Mouse (Mus musculus) neural tube, embryonic 13.5 days (tissue): ENCODE results near the gene Spata6. TPM values are rescaled to one million over a fixed set of nuclear protein-coding genes. Genes with fewer than 3 reads are reported as not detected.
A peak's percentile ranks its signal among the peaks of the same experiment; 100 is the strongest.

Source experiments
- ATAC-seq: fragments of 200-750 bp; cut with Nextera tagmentation; 2 replicates; pipeline ENCODE4 v1.8.0; 2017; ENCODE audit warnings: low read depth, mild to moderate bottlenecking, moderate TSS enrichment, moderate library complexity
- H3K27ac ChIP-seq: fragments of 300-500 bp; sonication (generic); replicated peaks from 2 replicates; pipeline ENCODE4 v1.5.1; 2015; ENCODE audit warnings: moderate library complexity, mild to moderate bottlenecking, inconsistent platforms
- H3K27me3 ChIP-seq: fragments of 300-500 bp; sonication (generic); 2 replicates; pipeline ENCODE4 v1.6.1; 2015; ENCODE audit warnings: mild to moderate bottlenecking, inconsistent platforms
- H3K36me3 ChIP-seq: fragments of 300-500 bp; sonication (generic); 2 replicates; pipeline ENCODE4 v1.6.1; 2015; ENCODE audit warnings: mild to moderate bottlenecking, inconsistent platforms
- H3K4me1 ChIP-seq: fragments of 300-500 bp; sonication (generic); replicated peaks from 2 replicates; pipeline ENCODE4 v1.6.1; 2015; ENCODE audit warnings: inconsistent platforms
- H3K4me2 ChIP-seq: fragments of 300-500 bp; sonication (generic); 2 replicates; pipeline ENCODE4 v1.6.1; 2015; ENCODE audit warnings: inconsistent platforms, mild to moderate bottlenecking, moderate library complexity
- H3K4me3 ChIP-seq: fragments of 300-500 bp; sonication (generic); 2 replicates; pipeline ENCODE4 v1.5.1; 2015; ENCODE audit warnings: mild to moderate bottlenecking, inconsistent platforms
- H3K9ac ChIP-seq: fragments of 300-500 bp; sonication (generic); 2 replicates; pipeline ENCODE4 v1.6.1; 2015; ENCODE audit warnings: moderate library complexity, mild to moderate bottlenecking, inconsistent platforms
- H3K9me3 ChIP-seq: fragments of 300-500 bp; sonication (generic); 2 replicates; pipeline ENCODE4 v1.6.1; 2016; ENCODE audit warnings: inconsistent platforms
- WGBS: fragments of 180-500 bp; shearing (Covaris S2); methylation state at CpG from one replicate; pipeline ENCODE4 v1.1.7; 2015; 5-methylcytosine and 5-hydroxymethylcytosine counted together
- polyA plus RNA-seq: library from polyadenylated mRNA; unstranded; fragments of >200 nt; fragmentation: Nextera tagmentation; extraction: Ambion mirVana; gene quantifications from 2 replicates; pipeline ENCODE4 v1.2.1, GENCODE M21; 2015

Spata6 gene
- polyA plus RNA-seq: 18.2 and 18.9 TPM in 2 replicates

DNA sequence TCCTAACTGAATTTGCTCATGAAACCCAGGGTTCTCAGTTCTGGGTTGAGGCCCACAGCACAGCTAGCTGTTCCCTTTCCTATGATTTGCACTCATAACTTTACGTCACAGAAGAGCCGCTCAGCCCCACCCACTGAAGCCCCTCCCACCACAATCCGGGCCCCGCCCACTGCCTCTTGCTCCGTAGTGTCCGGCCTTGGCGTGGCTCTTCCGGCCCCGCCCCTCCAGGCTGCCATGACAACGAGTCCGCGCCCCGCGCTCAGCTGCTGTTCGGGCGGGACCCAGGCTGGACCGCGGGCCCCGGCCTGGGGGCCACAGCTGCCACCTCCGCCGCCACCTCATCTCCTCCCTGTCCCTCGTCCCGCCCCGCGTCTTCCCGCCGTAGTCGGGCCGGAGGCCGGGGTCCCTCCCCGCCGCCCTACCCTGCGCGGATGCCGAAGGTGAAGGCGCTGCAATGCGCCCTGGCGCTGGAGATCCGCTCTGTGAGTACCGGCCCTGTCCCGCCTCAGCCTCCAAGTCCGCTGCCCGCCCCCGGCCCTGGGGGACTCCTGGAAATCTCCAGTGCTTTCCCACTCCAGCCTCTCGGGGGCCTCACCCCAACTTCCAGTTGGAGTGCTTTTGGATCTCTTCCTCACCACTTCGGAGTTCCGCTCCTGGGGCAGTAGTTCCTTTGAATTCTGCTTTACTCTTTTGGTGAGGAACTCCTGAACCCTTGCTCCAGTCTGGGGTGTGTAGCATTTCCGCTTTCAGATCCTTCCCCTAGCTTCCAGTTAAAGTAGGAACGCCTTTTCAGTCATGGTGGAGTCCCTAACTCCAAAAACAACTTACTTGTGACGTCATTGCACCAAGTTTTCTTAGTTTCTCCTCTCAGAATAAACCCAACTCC is at the start of gene Spata6:
Spata6 (plus strand) TSS at position 209 of the 886 bp plus-strand sequence.
- Histone ChIP-seq H3K9ac (peak within 1 kb of the TSS; percentile 78), H3K27ac (peak within 1 kb of the TSS; percentile 72), H3K36me3 (no peaks in the 10 kb centered on the region), H3K9me3 (no peaks in the 10 kb centered on the region), H3K27me3 (no peaks in the 10 kb centered on the region), H3K4me2 (peak within 1 kb of the TSS; percentile 78), H3K4me3 (peak within 1 kb of the TSS; percentile 69), H3K4me1 (peaks cover 12% of the 10 kb centered on the region)
- peak; percentile 95 for ATAC-seq
- WGBS: under 1% methylated on average over 50 of the region's 50 CpGs

DNA sequence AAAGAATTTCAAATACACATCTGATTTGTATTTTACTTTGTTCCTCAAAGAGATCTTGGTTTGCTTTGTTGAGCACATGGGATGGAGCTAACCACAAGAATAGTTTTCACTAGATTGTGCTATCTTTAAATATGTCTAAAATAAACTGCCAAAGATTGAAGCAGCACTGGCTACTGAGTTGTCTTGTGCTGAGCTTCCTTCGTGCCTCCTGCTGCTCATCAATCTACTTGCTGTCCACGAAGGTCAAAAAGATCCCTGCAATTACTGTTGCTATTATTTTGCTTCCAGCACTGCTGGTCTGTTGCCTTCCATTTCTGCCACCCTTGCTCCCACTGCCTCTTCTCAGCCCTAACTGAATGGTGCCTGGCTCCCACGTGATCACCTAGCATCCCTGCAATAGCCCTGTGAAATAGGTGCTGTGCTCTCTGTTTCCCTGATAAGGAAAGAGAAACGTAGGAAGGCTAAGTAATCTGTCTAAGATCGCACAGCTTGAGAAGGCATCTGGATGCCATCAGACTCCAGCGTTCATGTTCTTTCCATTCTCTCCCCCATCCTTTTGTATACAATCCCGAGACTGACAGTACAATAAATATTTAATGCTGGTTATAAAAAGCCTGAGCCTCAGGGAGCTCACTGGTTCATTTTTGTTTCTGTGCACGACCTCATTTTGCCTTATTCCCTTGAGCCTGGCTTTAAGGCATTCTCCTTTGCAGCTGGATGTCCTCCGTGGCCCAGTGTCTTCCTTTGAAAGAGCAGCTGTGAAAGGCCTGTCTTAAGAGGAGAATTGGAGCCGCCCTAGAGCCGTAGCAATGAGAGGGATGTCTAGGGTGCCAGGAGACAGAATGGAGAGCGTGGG is 49.0 kb upstream of the Spata6 start:
- peak; percentile 76 for ATAC-seq
- H3K36me3 ChIP-seq: no peaks in the 10 kb centered on the region
- peak overlapping the region; percentile 26 for H3K4me2 ChIP-seq
- H3K27ac ChIP-seq: peak overlapping the region; percentile 88
- WGBS: 13% methylated on average over 12 of the region's 12 CpGs
- H3K27me3 ChIP-seq: no peaks in the 10 kb centered on the region
- H3K9me3 ChIP-seq: no peaks in the 10 kb centered on the region
- H3K4me3 ChIP-seq: no peak overlapping the region
- H3K9ac ChIP-seq: 0 out of 2 replicates have a peak overlapping the region, but pooled peaks have one; percentile 23
- peaks cover 18% of the 10 kb centered on the region for H3K4me1 ChIP-seq

DNA sequence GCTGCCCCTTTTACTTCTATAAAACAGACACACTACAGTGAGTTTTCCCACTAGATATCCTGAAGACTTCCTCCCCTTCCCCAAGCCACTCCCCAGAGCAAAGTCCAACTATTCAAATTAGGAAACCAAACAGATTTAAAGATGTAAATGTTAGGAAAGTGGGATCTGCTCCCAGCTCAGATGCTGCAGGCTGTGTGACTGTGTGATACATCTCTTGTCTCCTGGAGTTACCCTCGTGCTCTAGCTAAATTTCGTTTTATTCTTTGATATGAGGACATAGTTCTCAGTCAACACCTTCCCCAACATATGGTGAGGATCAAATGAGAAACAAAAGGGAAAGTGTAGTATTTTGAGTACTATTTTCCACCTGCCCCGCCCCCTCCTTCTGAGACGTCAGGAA is 48.3 kb upstream of the Spata6 start:
- Histone ChIP-seq H3K27ac (peak overlapping the region; percentile 88), H3K27me3 (no peaks in the 10 kb centered on the region), H3K36me3 (no peaks in the 10 kb centered on the region), H3K4me2 (0 out of 2 replicates have a peak overlapping the region, but pooled peaks have one; percentile 26), H3K9ac (0 out of 2 replicates have a peak overlapping the region, but pooled peaks have one; percentile 23), H3K4me3 (no peak overlapping the region), H3K4me1 (peaks cover 18% of the 10 kb centered on the region), H3K9me3 (no peaks in the 10 kb centered on the region)
- 67% methylated on average over 4 of the region's 4 CpGs for WGBS
- ATAC-seq: no peak

DNA sequence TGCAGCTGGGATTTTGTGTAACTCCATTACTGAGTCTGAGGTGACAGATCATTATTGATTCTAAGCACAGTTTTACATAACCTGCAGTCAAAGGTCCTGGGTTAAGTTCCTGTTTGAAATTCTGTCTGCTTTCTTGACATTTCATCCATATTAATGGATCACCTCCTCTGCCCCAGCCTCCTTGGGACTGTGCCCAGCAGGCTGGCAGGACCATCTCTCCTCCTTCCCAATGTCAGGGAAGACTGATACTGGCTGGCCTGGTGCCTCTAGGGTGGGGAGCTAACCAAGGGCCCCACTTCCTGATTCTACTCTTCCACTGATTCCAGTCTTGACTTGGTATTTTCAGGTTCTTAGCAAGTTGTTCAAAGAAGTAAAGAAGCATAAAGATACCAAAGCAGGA is 45.9 kb upstream of the Spata6 start:
- Histone ChIP-seq H3K4me3 (no peak overlapping the region), H3K4me1 (peaks cover 18% of the 10 kb centered on the region), H3K4me2 (no peak overlapping the region), H3K27me3 (no peaks in the 10 kb centered on the region), H3K27ac (no peak overlapping the region), H3K36me3 (no peaks in the 10 kb centered on the region), H3K9me3 (no peaks in the 10 kb centered on the region), H3K9ac (no peak overlapping the region)
- ATAC-seq: no peak

DNA sequence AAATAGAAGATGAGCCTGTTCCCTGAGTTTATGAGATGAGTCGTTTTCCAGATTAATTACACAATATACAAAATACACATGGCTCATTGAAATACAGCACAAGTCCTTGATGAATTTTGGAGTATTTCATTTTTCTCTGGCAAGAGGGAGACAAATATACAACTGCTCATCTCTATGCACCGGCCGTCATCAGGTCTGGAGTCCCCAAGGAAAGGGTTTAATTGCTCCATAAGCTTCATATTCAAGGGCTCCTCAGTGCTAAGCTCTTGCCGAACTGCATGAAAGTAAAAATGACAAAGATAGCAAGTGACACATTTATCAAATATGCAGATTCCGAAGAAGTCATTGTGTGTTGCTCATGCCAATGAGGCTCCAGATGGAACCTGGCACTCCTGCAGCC is 37.9 kb upstream of the Spata6 start:
- Histone ChIP-seq H3K4me3 (no peak overlapping the region), H3K9me3 (no peaks in the 10 kb centered on the region), H3K4me1 (peaks cover 18% of the 10 kb centered on the region), H3K36me3 (no peaks in the 10 kb centered on the region), H3K4me2 (no peak overlapping the region), H3K27ac (no peak overlapping the region), H3K9ac (no peak overlapping the region), H3K27me3 (no peaks in the 10 kb centered on the region)
- WGBS: 46% methylated on average over 5 of the region's 5 CpGs
- no peak for ATAC-seq

DNA sequence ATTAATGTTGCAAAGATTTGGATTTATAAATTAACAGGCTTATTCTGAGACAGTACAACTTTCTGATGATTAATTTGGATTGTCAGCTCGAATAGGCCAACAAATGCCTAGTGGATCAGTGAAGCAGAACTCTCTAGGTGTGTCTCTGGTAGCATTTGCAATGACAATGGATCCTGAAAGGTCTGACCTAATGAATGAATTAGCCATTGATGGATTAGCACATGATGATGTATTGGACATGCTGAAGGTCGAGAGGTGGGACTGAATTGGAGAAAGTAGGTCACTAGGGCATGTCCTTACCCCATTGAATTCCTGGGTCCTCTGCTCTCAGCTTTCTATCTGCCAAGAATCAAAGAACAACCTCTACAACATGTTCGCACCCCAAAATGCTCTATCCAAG is 37.0 kb upstream of the Spata6 start:
- Histone ChIP-seq H3K27ac (no peak overlapping the region), H3K36me3 (no peaks in the 10 kb centered on the region), H3K27me3 (no peaks in the 10 kb centered on the region), H3K4me3 (no peak overlapping the region), H3K4me2 (no peak overlapping the region), H3K9ac (no peak overlapping the region), H3K9me3 (no peaks in the 10 kb centered on the region), H3K4me1 (peaks cover 23% of the 10 kb centered on the region)
- ATAC-seq: no peak
- 80% methylated on average over 3 of the region's 3 CpGs for WGBS

DNA sequence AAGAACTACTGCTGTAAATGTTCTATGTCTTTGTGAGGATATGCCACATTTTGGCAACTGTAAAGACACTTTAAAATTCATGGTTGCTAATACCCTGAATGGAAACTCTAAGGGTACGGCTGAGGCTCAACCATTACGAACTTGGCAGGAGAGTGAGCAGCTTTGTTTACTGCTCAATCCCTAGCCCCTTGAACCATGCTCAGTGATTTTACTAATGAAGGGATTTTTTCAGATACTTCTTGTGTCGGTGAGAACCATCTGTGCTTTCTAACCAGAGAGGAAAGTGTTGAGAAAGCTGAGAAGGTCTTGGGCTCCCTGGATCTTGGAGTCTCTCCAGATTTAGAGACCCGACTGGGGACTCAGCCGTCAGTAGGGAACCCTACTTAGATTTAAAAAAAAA is 35.9 kb upstream of the Spata6 start:
- H3K27me3 ChIP-seq: no peaks in the 10 kb centered on the region
- H3K9me3 ChIP-seq: no peaks in the 10 kb centered on the region
- no peak overlapping the region for H3K9ac ChIP-seq
- 66% methylated on average over 5 of the region's 5 CpGs for WGBS
- H3K36me3 ChIP-seq: no peaks in the 10 kb centered on the region
- no peak overlapping the region for H3K4me3 ChIP-seq
- no peak overlapping the region for H3K4me2 ChIP-seq
- no peak for ATAC-seq
- H3K4me1 ChIP-seq: peaks cover 23% of the 10 kb centered on the region
- H3K27ac ChIP-seq: no peak overlapping the region

DNA sequence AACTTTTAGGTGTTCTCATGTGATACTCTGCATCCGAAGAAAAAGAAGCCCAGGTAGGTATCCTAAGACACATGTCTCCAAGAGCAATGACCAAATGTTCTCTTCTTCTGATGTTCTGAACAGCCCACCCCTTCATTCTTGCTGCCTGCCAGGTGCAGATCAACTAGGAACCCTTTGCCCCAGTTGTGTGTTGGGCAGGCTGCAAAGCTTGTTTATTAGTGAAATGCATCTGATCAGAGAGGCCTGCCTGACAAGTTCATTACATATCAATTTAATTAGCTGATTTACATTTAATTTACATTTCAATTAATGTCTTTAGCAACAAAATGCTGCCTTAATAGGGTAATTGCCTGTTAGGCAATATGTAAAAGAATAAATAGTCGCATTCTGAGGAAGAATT is 33.8 kb upstream of the Spata6 start:
- Histone ChIP-seq H3K9me3 (no peaks in the 10 kb centered on the region), H3K27ac (no peak overlapping the region), H3K9ac (no peak overlapping the region), H3K4me1 (peaks cover 28% of the 10 kb centered on the region), H3K4me2 (no peak overlapping the region), H3K36me3 (no peaks in the 10 kb centered on the region), H3K4me3 (no peak overlapping the region), H3K27me3 (no peaks in the 10 kb centered on the region)
- no peak for ATAC-seq
- WGBS: 61% methylated on average over 2 of the region's 2 CpGs

DNA sequence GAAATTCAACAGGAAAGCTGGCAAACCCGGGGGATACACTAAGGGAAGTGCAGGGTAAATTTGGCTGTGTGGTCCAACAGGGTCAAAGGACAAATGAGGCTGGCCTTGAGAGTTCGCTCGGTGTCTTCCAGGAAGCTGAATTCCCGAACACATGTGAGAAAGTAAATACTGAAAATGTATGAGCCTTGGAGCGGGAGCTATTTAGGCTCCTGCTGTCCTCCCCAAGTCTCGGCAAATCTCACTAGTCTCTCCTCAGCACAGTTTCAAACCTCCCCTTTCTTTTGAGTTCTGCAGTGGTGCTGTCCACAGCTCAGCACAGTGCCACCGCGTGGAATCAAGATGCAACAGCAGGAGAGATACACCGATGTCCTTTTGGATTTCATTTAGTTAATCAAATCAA is 32.8 kb upstream of the Spata6 start:
- Histone ChIP-seq H3K36me3 (no peaks in the 10 kb centered on the region), H3K4me2 (peak overlapping the region; percentile 41), H3K4me1 (peaks cover 37% of the 10 kb centered on the region), H3K27ac (no peak overlapping the region), H3K27me3 (no peaks in the 10 kb centered on the region), H3K9ac (0 out of 2 replicates have a peak overlapping the region, but pooled peaks have one; percentile 8), H3K9me3 (no peaks in the 10 kb centered on the region), H3K4me3 (no peak overlapping the region)
- peak; percentile 78 for ATAC-seq
- WGBS: 7% methylated on average over 9 of the region's 9 CpGs

DNA sequence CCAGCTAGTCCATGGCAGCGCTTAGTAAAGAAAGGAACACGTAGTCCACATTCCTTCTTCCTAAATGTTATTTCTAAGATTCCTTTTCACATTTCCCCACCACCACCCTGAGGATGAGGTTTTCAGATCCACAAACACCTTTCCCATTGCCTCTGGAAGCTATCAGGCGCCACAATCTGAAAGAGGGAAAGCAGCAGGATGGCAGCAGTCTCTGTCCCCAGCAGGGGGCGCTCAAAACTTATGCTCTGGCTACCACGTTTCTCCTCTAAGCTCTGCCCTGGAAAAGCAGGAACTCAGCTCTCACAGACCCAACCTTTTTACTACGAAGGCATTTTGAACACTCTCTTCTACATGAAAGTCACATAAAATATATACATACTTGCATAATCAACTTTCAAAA is 32.2 kb upstream of the Spata6 start:
- H3K27ac ChIP-seq: no peak overlapping the region
- WGBS: 15% methylated on average over 6 of the region's 6 CpGs
- H3K4me2 ChIP-seq: peak overlapping the region; percentile 41
- H3K36me3 ChIP-seq: no peaks in the 10 kb centered on the region
- H3K4me1 ChIP-seq: peaks cover 37% of the 10 kb centered on the region
- no peaks in the 10 kb centered on the region for H3K9me3 ChIP-seq
- no peak overlapping the region for H3K4me3 ChIP-seq
- no peak for ATAC-seq
- H3K9ac ChIP-seq: no peak overlapping the region
- no peaks in the 10 kb centered on the region for H3K27me3 ChIP-seq

DNA sequence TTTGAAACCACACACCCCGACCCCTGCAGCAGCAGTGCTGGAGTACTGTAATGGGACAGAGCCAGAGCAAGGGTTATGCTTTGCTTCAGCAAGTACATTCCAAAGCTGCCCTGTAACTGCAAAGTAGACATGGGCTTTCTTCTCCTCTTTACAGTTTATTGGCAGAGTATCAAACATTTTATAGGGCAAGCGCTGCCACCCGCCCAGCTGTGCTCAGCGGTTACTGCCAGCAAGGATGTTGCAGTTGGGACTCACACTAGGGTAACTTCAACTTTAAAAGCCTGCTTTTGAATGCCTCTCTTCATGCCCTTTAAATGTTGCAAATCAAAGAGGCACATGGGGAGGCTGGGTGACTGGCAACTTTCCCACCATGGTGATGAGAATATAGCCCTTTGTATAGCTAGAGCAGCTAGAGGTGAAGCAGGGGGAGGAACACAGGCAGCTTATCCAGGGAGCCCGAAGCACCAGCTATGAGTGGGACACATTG is 28.7 kb upstream of the Spata6 start:
- 0 out of 2 replicates have a peak overlapping the region, but pooled peaks have one; percentile 3 for H3K4me2 ChIP-seq
- WGBS: 33% methylated on average over 5 of the region's 5 CpGs
- ATAC-seq: peak; percentile 79
- peak overlapping the region; percentile 59 for H3K27ac ChIP-seq
- H3K27me3 ChIP-seq: no peaks in the 10 kb centered on the region
- peaks cover 29% of the 10 kb centered on the region for H3K4me1 ChIP-seq
- no peaks in the 10 kb centered on the region for H3K36me3 ChIP-seq
- H3K4me3 ChIP-seq: no peak overlapping the region
- no peaks in the 10 kb centered on the region for H3K9me3 ChIP-seq
- no peak overlapping the region for H3K9ac ChIP-seq

DNA sequence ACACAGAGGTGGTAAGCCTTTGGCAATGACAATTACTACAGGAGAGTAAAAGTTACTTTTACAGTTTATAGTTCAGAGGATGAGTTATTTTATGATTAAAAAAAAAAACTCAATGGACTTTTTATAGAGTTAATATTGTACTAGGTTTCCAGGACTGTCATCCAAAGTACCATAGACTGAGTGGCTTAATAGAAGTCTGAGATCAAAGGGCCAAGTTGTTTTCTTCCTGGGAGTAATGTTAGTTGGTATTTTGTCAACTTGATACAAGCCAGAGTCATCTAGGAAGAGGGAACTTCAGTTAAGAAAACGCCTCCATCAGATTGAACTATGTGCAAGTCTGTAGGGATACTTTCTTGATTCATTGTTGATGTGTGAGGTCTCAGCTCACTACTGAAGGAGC is 18.4 kb upstream of the Spata6 start:
- Histone ChIP-seq H3K36me3 (no peaks in the 10 kb centered on the region), H3K4me3 (no peak overlapping the region), H3K4me2 (no peak overlapping the region), H3K27ac (no peak overlapping the region), H3K27me3 (no peaks in the 10 kb centered on the region), H3K4me1 (no peaks in the 10 kb centered on the region), H3K9ac (no peak overlapping the region), H3K9me3 (no peaks in the 10 kb centered on the region)
- no peak for ATAC-seq
- WGBS: 78% methylated on average over 1 of the region's 1 CpGs
